Mouse (Mus musculus) lung, embryonic 14.5 days (tissue): ENCODE results near the gene Lrrc1. TPM values are rescaled to one million over a fixed set of nuclear protein-coding genes. Genes with fewer than 3 reads are reported as not detected.
A peak's percentile ranks its signal among the peaks of the same experiment; 100 is the strongest.
"Not testable (repeated sequence)": the region's sequence is repeated elsewhere in the genome, so short reads cannot be mapped to it uniquely, and the experiment has no call there.

Experiments used
- ATAC-seq: fragments of 200-750 bp; cut with Nextera tagmentation; 2 replicates; pipeline ENCODE4 v1.8.0; 2017; ENCODE audit warnings: mild to moderate bottlenecking, moderate TSS enrichment, moderate library complexity; ENCODE audit not compliant: insufficient read depth
- DNase-seq: peaks from one replicate; pipeline ENCODE4 v3.0.0-alpha.2; 2015
- H3K27ac ChIP-seq: fragments of 300-500 bp; sonication (generic); 2 replicates; pipeline ENCODE4 v1.5.1; 2014; ENCODE audit warnings: low read depth, mild to moderate bottlenecking, moderate library complexity
- H3K27me3 ChIP-seq: fragments of 300-500 bp; sonication (generic); 2 replicates; pipeline ENCODE4 v1.6.1; 2014; ENCODE audit warnings: low read length, control low read depth; ENCODE audit not compliant: insufficient read depth
- H3K36me3 ChIP-seq: fragments of 300-500 bp; sonication (generic); 2 replicates; pipeline ENCODE4 v1.6.1; 2014; ENCODE audit warnings: control low read depth; ENCODE audit not compliant: insufficient read depth
- H3K4me1 ChIP-seq: fragments of 300-500 bp; sonication (generic); 2 replicates; pipeline ENCODE4 v1.6.1; 2014; ENCODE audit warnings: antibody characterized with exemption, control low read depth; ENCODE audit not compliant: insufficient read depth
- H3K4me2 ChIP-seq: fragments of 300-500 bp; sonication (generic); 2 replicates; pipeline ENCODE4 v1.6.1; 2014; ENCODE audit warnings: mild to moderate bottlenecking
- H3K4me3 ChIP-seq: fragments of 300-500 bp; sonication (generic); 2 replicates; pipeline ENCODE4 v1.5.1; 2014; ENCODE audit warnings: low read depth, low read length
- H3K9ac ChIP-seq: fragments of 300-500 bp; sonication (generic); 2 replicates; pipeline ENCODE4 v1.6.1; 2014
- H3K9me3 ChIP-seq: fragments of 300-500 bp; sonication (generic); 2 replicates; pipeline ENCODE4 v1.6.1; 2016; ENCODE audit warnings: low read depth, low read length, control low read depth
- CTCF ChIP-seq: IDR thresholded peaks from 2 replicates; pipeline ENCODE4 v1.5.1; 2016; ENCODE audit warnings: antibody characterized with exemption, low read depth
- WGBS: fragments of 180-500 bp; shearing (Covaris S2); extraction: QIAGEN DNeasy Blood & Tissue Kit; methylation state at CpG from one replicate; pipeline ENCODE4 v1.1.7; 2014; 5-methylcytosine and 5-hydroxymethylcytosine counted together
- polyA plus RNA-seq: library from polyadenylated mRNA; unstranded; fragments of >200 nt; fragmentation: Nextera tagmentation; extraction: Ambion mirVana; gene quantifications from 2 replicates; pipeline ENCODE4 v1.2.1, GENCODE M21; 2014

Lrrc1 gene
- polyA plus RNA-seq, 1 experiment from 2014 or later, result 9.5 TPM

GRCm38 (mm10) chr9:77579827-77580226 lies 35.2 kb upstream of the Lrrc1 start:
- H3K9me3 ChIP-seq, result no peaks in the 10 kb centered on the region
- peak; percentile 50 for TF ChIP-seq CTCF
- DNase-seq (peak; percentile 8), ATAC-seq (no peak)
- H3K9ac ChIP-seq, result no peak overlapping the region
- no peaks in the 10 kb centered on the region for H3K4me1 ChIP-seq
- H3K4me3 ChIP-seq, result no peak overlapping the region
- WGBS, result 77% methylated on average over 3 of the region's 3 CpGs
- H3K27ac ChIP-seq, result no peak overlapping the region
- H3K4me2 ChIP-seq, result no peak overlapping the region
- H3K27me3 ChIP-seq, result no peaks in the 10 kb centered on the region
- no peaks in the 10 kb centered on the region for H3K36me3 ChIP-seq

GRCm38 (mm10) chr9:77577931-77578330 lies 33.3 kb upstream of the Lrrc1 start:
- Histone ChIP-seq H3K9ac (no peak overlapping the region), H3K4me1 (no peaks in the 10 kb centered on the region), H3K36me3 (no peaks in the 10 kb centered on the region), H3K4me3 (no peak overlapping the region), H3K27me3 (no peaks in the 10 kb centered on the region), H3K27ac (no peak overlapping the region), H3K4me2 (no peak overlapping the region), H3K9me3 (no peaks in the 10 kb centered on the region)
- no peak for TF ChIP-seq CTCF
- ATAC-seq, result no peak
- no peak for DNase-seq
- 91% methylated on average over 8 of the region's 8 CpGs for WGBS

GRCm38 (mm10) chr9:77577409-77577808 lies 32.7 kb upstream of the Lrrc1 start:
- no peaks in the 10 kb centered on the region for H3K9me3 ChIP-seq
- H3K27me3 ChIP-seq, result no peaks in the 10 kb centered on the region
- DNase-seq (no peak), ATAC-seq (no peak)
- H3K4me3 ChIP-seq, result no peak overlapping the region
- no peaks in the 10 kb centered on the region for H3K4me1 ChIP-seq
- no peaks in the 10 kb centered on the region for H3K36me3 ChIP-seq
- TF ChIP-seq CTCF, result no peak
- no peak overlapping the region for H3K9ac ChIP-seq
- H3K27ac ChIP-seq, result no peak overlapping the region
- no peak overlapping the region for H3K4me2 ChIP-seq

DNA sequence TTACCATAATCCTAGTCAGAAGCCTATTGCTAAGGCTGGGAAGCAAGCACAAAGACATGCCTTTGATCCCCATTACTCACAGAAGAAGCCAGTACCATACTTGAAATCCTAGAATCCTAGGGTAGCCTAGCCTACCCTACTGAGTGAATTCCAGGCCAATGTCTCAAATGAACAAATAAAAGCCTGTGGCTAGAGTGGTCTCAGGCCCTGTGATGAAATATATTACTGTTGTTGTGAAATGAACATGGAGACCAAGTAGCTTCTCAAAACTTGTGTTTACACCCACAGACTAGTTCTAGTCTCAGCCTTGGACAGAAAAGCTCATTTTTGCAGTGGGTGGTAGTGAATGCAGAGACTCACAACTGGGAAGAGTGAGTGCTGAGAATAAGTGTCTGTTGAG lies 31.6 kb upstream of the Lrrc1 start:
- ATAC-seq, result no peak
- no peak overlapping the region for H3K4me3 ChIP-seq
- H3K27ac ChIP-seq, result no peak overlapping the region
- no peak for DNase-seq
- no peaks in the 10 kb centered on the region for H3K36me3 ChIP-seq
- TF ChIP-seq CTCF, result no peak
- H3K27me3 ChIP-seq, result no peaks in the 10 kb centered on the region
- no peaks in the 10 kb centered on the region for H3K9me3 ChIP-seq
- no peak overlapping the region for H3K9ac ChIP-seq
- no peak overlapping the region for H3K4me2 ChIP-seq
- no peaks in the 10 kb centered on the region for H3K4me1 ChIP-seq

- not testable (repeated sequence) for H3K4me1 ChIP-seq, ATAC-seq, H3K27ac ChIP-seq, H3K9ac ChIP-seq, H3K4me2 ChIP-seq, H3K36me3 ChIP-seq, DNase-seq, H3K27me3 ChIP-seq, H3K9me3 ChIP-seq, H3K4me3 ChIP-seq
- 51% methylated on average over 4 of the region's 4 CpGs for WGBS
These were observed 30.3 kb upstream of the Lrrc1 start for GRCm38 (mm10) chr9:77574996-77575395.

DNA sequence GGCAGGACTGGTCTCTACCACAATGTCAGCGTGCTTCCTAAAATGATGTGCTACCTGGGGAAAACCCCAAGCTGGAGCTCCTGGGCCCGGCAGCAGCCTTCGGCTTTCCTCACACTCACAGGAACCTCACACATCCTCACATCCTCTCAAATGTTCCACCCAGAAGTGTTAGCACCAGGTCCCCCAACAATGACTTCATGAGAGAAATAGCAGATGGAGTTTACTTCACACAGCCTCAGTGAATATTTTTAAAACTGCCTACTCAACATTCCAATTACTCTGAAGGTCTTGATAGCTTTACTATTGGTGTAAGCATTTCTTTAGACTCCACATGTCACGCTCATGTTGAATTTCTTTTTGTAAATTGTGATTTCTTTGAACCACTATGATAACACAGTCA lies 27.2 kb upstream of the Lrrc1 start:
- 72% methylated on average over 4 of the region's 4 CpGs for WGBS
- TF ChIP-seq CTCF, result no peak
- no peak for ATAC-seq

DNA sequence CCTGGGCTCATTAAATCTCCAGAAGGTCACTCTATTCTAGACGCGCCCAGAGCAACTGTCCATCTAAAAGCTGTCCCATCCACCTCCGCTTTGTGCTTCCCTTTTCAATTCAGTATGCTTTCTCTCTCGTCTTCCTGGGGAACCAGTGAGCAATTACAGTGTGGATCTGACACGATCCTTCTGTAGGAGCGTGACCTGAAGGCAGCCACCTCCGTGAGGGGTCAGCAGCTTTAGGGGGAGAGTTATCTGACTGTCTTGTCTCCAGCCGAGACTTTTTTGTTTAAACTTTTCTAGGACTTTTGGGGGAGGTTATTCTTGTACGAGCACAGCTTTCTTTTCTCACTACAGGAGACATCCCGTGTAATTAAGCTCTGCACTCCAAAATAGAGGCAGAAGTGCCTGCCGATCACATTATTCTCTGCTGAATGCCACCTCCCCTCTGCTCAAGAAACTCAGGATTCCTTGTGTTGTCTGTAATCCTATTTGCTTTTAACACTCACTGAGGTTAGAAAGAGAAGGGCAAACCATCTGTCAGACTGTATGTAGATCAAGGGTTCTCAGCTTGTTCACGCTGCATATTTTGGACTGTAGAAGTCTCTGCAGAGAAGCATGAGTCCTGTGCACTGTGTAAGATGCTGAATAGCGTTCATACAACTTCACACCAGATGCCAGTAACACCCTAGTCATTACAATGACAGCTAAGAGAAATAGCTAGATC lies 24.3 kb upstream of the Lrrc1 start:
- DNase-seq, result no peak
- H3K9ac ChIP-seq, result no peak overlapping the region
- no peak for ATAC-seq
- H3K27me3 ChIP-seq, result no peaks in the 10 kb centered on the region
- H3K36me3 ChIP-seq, result no peaks in the 10 kb centered on the region
- no peak overlapping the region for H3K4me3 ChIP-seq
- no peak overlapping the region for H3K4me2 ChIP-seq
- no peaks in the 10 kb centered on the region for H3K9me3 ChIP-seq
- 43% methylated on average over 13 of the region's 13 CpGs for WGBS
- no peak for TF ChIP-seq CTCF
- no peak overlapping the region for H3K27ac ChIP-seq
- H3K4me1 ChIP-seq, result no peaks in the 10 kb centered on the region

More for the DNA sequence above, 27.2 kb upstream of the Lrrc1 start:
- H3K4me1 ChIP-seq, result no peaks in the 10 kb centered on the region
- DNase-seq, result no peak
- H3K27me3 ChIP-seq, result no peaks in the 10 kb centered on the region
- no peak overlapping the region for H3K4me2 ChIP-seq
- H3K9ac ChIP-seq, result no peak overlapping the region
- no peak overlapping the region for H3K4me3 ChIP-seq
- H3K9me3 ChIP-seq, result no peaks in the 10 kb centered on the region
- H3K27ac ChIP-seq, result no peak overlapping the region
- H3K36me3 ChIP-seq, result no peaks in the 10 kb centered on the region

- H3K36me3 ChIP-seq, result no peaks in the 10 kb centered on the region
- DNase-seq, result no peak
- no peak for ATAC-seq
- H3K4me3 ChIP-seq, result no peak overlapping the region
- peaks cover 9% of the 10 kb centered on the region; the same call in 1 of the 2 replicates for H3K9me3 ChIP-seq
- H3K27ac ChIP-seq, result no peak overlapping the region
- H3K9ac ChIP-seq, result no peak overlapping the region
- H3K4me2 ChIP-seq, result no peak overlapping the region
- H3K27me3 ChIP-seq, result no peaks in the 10 kb centered on the region
- H3K4me1 ChIP-seq, result no peaks in the 10 kb centered on the region
- no peak for TF ChIP-seq CTCF
These were observed 17.2 kb upstream of the Lrrc1 start for GRCm38 (mm10) chr9:77561827-77562226.
